Mouse (Mus musculus) lung, postnatal 0 days (tissue): ENCODE measurements around the gene Stra6.

Source experiments
- CTCF ChIP-seq: IDR thresholded peaks from 2 replicates; pipeline ENCODE4 v1.5.1; 2016; ENCODE audit warnings: antibody characterized with exemption, mild to moderate bottlenecking
- EP300 ChIP-seq: IDR thresholded peaks from 2 replicates; pipeline ENCODE4 v1.6.1; 2016; ENCODE audit warnings: antibody characterized with exemption, mild to moderate bottlenecking, control low read depth

- TF ChIP-seq CTCF: no peak
- no peak for TF ChIP-seq EP300
These were observed 130.6 kb downstream of the Stra6 start for GRCm38 (mm10) chr9:58194222-58194621.
